Mouse (Mus musculus) stomach, embryonic 14.5 days (tissue): Measurements from ENCODE around the gene Myl4. TPM values are rescaled to one million over a fixed set of nuclear protein-coding genes. Genes with fewer than 3 reads are reported as not detected.

Experiments used
- ATAC-seq: fragments of 200-750 bp; cut with Nextera tagmentation; 2 replicates; pipeline ENCODE4 v1.8.0; 2017; ENCODE audit warnings: low read depth, moderate TSS enrichment; ENCODE audit not compliant: insufficient number of reproducible peaks, insufficient read depth, low FRiP score
- H3K27ac ChIP-seq: fragments of 300-500 bp; sonication (generic); 2 replicates; pipeline ENCODE4 v1.5.1; 2014; ENCODE audit warnings: mild to moderate bottlenecking, low read length, moderate library complexity, mixed read lengths
- H3K27me3 ChIP-seq: fragments of 300-500 bp; sonication (generic); 2 replicates; pipeline ENCODE4 v1.6.1; 2014; ENCODE audit warnings: low read length, control low read depth, mixed read lengths; ENCODE audit not compliant: control insufficient read depth, insufficient read depth
- H3K36me3 ChIP-seq: fragments of 300-500 bp; sonication (generic); 2 replicates; pipeline ENCODE4 v1.6.1; 2014; ENCODE audit warnings: mild to moderate bottlenecking, control low read depth, low read length, moderate library complexity, mixed read lengths; ENCODE audit not compliant: control insufficient read depth, insufficient read depth
- H3K4me1 ChIP-seq: fragments of 300-500 bp; sonication (generic); 2 replicates; pipeline ENCODE4 v1.6.1; 2014; ENCODE audit warnings: low read length, control low read depth, mixed read lengths; ENCODE audit not compliant: control insufficient read depth, insufficient read depth
- H3K4me2 ChIP-seq: fragments of 300-500 bp; sonication (generic); replicated peaks from 2 replicates; pipeline ENCODE4 v1.6.1; 2014; ENCODE audit warnings: low read depth, low read length, control low read depth
- H3K4me3 ChIP-seq: fragments of 300-500 bp; sonication (generic); 2 replicates; pipeline ENCODE4 v1.5.1; 2014; ENCODE audit warnings: low read depth, low read length, control low read depth
- H3K9ac ChIP-seq: fragments of 300-500 bp; sonication (generic); replicated peaks from 2 replicates; pipeline ENCODE4 v1.6.1; 2014; ENCODE audit warnings: low read depth, mild to moderate bottlenecking, control low read depth, low read length, moderate library complexity, mixed read lengths
- H3K9me3 ChIP-seq: fragments of 300-500 bp; sonication (generic); 2 replicates; pipeline ENCODE4 v1.6.1; 2016; ENCODE audit warnings: low read depth, low read length, control low read depth; ENCODE audit not compliant: control insufficient read depth
- WGBS: fragments of 180-500 bp; shearing (Covaris S2); extraction: QIAGEN DNeasy Blood & Tissue Kit; methylation state at CpG from one replicate; pipeline ENCODE4 v1.1.7; 2014; 5-methylcytosine and 5-hydroxymethylcytosine counted together
- polyA plus RNA-seq: library from polyadenylated mRNA; unstranded; fragments of >200 nt; fragmentation: Nextera tagmentation; extraction: Ambion mirVana; gene quantifications from 2 replicates; pipeline ENCODE4 v1.2.1, GENCODE M21; 2014

Myl4 gene
- polyA plus RNA-seq, 1 experiment from 2014 or later: 6.7 TPM

DNA sequence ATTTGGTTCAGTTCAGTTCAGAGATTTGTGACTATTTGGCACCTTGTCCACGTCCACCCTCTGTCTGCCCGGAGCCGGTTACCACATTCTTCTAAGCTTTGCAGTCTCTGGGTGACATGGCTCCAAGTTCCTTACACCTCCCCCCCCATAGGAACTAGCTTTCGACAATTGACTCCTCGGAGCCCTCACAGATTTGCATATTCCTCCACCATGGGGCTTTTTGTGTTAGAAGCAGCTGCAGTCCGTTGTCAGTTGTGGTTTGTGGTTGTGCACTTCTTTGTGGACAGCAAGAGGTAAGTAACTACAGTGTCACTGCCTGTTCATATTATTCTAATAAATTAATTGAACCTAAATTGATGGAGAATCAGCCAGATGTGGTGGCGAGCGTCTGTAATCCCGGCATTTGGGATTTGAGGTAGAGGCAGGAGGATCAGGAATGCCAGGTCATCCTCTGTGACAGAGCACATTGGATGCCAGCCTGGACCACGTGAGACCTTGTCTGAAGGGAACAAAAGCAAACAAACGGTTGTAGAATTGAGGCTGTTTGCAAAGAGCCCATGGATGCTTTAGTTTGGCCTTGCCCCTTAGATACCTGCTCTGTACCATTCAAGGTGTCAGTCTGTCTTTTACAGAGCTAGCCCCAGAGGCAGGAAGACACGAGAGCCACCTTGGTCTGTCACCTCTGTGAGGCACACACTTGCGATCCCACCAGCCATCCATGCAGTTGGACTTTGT, 32.3 kb downstream of the Myl4 start:
- H3K9ac ChIP-seq: no peak overlapping the region
- H3K27ac ChIP-seq: no peak overlapping the region
- no peaks in the 10 kb centered on the region for H3K36me3 ChIP-seq
- H3K27me3 ChIP-seq: no peaks in the 10 kb centered on the region
- 61% methylated on average over 13 of the region's 13 CpGs for WGBS
- no peak overlapping the region for H3K4me2 ChIP-seq
- H3K4me3 ChIP-seq: no peak overlapping the region
- no peaks in the 10 kb centered on the region for H3K4me1 ChIP-seq
- H3K9me3 ChIP-seq: no peaks in the 10 kb centered on the region
- ATAC-seq: no peak

DNA sequence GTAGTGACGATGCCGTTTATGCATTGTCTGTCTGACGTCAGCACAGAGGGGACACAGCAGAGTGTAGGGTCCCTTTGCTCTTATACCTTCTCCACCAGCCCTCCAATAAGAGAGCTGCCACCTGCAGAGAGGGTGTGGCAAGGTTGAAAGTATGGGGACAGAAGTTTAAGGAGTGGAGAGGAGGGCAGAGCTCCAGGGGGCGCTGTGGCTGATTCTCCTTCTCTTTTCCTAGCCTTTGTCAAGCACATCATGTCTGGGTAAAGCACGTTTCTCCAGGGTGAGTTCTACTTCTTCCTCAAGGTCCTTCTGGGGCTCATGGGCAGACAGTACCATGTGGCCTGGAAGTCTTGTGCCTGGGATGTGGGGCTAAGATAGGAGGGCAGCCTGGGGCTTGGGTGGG, 35.0 kb downstream of the Myl4 start:
- WGBS: 75% methylated on average over 5 of the region's 5 CpGs
- Histone ChIP-seq H3K4me1 (no peaks in the 10 kb centered on the region), H3K9me3 (no peaks in the 10 kb centered on the region; the same call in 1 of the 2 replicates), H3K4me3 (no peak overlapping the region), H3K36me3 (no peaks in the 10 kb centered on the region), H3K9ac (no peak overlapping the region), H3K4me2 (no peak overlapping the region), H3K27ac (no peak overlapping the region), H3K27me3 (no peaks in the 10 kb centered on the region)
- ATAC-seq: no peak

DNA sequence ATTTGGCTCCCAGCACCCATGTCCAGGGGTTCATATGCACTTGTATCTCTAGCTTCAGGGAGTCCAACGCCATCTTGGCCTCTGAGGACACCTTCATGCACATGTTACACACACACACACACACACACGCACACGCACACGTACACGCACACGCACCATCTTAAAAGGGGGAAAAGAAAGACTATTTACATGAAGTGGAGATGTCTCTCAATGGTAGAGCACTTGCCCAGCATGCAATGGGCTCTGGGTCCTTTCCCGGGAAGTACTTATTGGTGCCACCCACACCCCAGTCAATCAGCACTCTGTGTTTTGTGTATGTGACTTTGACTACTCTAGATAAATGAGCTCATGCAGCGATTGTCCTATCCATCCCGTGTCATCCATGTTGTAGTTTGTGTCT, 37.4 kb downstream of the Myl4 start:
- WGBS: 93% methylated on average over 9 of the region's 9 CpGs

DNA sequence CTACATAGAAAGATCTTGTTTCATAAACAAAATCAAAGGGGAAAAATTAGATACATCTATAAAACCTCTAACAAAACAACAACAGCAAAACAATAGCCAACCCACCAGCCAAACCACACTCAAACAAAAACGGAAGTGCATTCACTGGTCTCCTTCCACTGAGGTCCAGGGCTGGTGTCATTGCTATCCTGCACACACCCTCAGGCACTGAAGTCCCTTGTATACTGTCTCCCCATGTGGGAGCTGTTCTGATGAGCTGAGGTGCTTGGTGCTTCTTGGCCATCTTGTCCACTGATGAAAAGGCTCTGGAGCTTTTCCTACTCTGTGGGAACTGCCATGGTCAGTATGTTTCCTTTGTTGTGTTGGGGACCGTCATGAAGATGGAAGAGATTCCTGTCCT, 38.0 kb downstream of the Myl4 start:
- Histone ChIP-seq H3K36me3 (no peaks in the 10 kb centered on the region), H3K9ac (no peak overlapping the region), H3K4me3 (no peak overlapping the region), H3K4me2 (no peak overlapping the region), H3K4me1 (no peaks in the 10 kb centered on the region), H3K9me3 (no peaks in the 10 kb centered on the region; the same call in 1 of the 2 replicates), H3K27ac (no peak overlapping the region), H3K27me3 (no peaks in the 10 kb centered on the region)
- ATAC-seq: no peak
- 91% methylated on average over 2 of the region's 2 CpGs for WGBS

More for the DNA sequence above, 37.4 kb downstream of the Myl4 start:
- Histone ChIP-seq H3K27me3 (no peaks in the 10 kb centered on the region), H3K9me3 (no peaks in the 10 kb centered on the region; the same call in 1 of the 2 replicates), H3K4me2 (no peak overlapping the region), H3K36me3 (no peaks in the 10 kb centered on the region), H3K27ac (no peak overlapping the region), H3K9ac (no peak overlapping the region), H3K4me3 (no peak overlapping the region), H3K4me1 (no peaks in the 10 kb centered on the region)
- no peak for ATAC-seq

DNA sequence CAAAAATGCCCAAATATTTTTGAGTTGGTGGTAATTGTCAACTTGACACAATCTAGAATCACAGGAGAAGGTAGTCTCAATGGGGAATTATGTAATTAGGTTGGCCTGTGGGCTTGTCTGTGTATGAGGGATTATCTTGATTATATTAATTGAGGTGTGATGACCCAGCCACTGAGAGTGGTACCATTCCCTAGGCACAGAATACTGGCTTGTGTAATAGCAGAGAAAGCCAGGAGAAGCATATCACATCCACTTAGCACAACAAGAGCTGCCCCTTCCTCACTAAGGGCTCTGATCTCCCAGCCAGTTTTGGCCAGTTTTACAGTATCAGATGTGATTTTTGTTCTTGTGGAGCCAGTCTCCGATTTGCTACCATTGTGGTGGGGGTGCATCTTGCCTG, 39.1 kb downstream of the Myl4 start:
- H3K27ac ChIP-seq: no peak overlapping the region
- ATAC-seq: no peak
- no peaks in the 10 kb centered on the region for H3K36me3 ChIP-seq
- 81% methylated on average over 1 of the region's 1 CpGs for WGBS
- H3K4me3 ChIP-seq: no peak overlapping the region
- H3K27me3 ChIP-seq: no peaks in the 10 kb centered on the region
- no peak overlapping the region for H3K9ac ChIP-seq
- H3K4me1 ChIP-seq: no peaks in the 10 kb centered on the region
- H3K9me3 ChIP-seq: no peaks in the 10 kb centered on the region; the same call in 1 of the 2 replicates
- H3K4me2 ChIP-seq: no peak overlapping the region

DNA sequence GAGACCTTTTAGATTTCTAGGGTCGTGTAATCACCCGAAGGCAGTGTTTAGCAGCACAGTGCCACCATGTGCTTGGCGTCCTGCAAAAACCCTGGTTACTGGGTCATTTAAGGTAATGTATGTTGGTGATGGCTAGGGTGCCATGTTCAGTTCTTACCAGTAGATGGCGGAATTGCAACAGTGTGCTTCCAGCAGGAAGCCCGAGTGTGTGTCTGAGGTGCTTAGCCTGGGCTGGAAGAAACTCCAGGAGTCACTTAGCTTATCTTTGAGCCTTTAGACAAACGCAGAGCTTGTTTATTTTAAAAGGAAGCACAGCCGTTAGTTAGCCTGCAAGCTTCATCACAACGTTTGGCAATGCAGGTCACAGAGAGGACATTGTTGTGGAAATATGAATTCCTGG, 39.7 kb downstream of the Myl4 start:
- Histone ChIP-seq H3K4me3 (no peak overlapping the region), H3K27me3 (no peaks in the 10 kb centered on the region), H3K4me1 (no peaks in the 10 kb centered on the region), H3K36me3 (no peaks in the 10 kb centered on the region), H3K9me3 (no peaks in the 10 kb centered on the region; the same call in 1 of the 2 replicates), H3K9ac (no peak overlapping the region), H3K4me2 (no peak overlapping the region), H3K27ac (no peak overlapping the region)
- ATAC-seq: peak; percentile 63; the same call in 1 of the 2 replicates
- 2% methylated on average over 8 of the region's 8 CpGs for WGBS

DNA sequence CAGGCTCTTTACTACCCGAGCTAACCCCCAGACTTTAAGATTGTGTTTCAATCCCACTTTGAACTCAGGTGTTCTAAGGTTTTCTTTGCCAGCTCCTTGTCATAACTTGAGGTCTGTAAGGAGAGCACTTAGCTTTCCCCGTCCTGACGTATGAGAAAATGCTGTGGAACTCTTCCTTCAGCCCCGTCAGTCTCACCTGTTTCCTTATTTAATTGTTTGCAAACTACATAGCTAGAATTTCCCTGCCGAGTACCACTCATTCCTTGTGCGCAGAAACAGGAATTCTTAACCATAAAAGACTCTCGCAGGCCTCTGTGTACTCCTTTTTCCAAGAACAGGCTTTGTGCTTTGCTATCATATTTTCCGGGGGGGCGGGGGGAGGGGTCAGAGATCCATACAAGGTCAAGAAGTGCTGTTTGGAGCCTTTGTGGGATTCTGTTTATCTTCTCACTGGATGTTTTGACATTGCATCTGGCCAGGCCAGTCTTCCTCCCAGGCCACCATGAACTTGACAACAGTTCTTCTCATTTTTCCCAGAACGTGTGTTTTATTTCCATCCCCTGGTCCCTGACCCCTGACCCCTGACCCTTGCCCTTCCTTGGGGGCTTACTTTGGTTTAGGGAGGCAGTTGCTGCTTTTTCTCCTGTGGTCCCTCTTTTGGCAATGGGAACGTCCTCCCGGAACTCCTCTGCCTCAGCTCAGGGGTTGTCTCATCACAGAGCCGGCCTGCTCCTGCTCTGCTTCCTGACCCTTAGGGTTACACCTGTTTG, 41.8 kb downstream of the Myl4 start:
- H3K4me2 ChIP-seq: no peak overlapping the region
- no peaks in the 10 kb centered on the region for H3K36me3 ChIP-seq
- no peak overlapping the region for H3K4me3 ChIP-seq
- H3K27ac ChIP-seq: no peak overlapping the region
- H3K4me1 ChIP-seq: no peaks in the 10 kb centered on the region
- H3K9ac ChIP-seq: no peak overlapping the region
- H3K9me3 ChIP-seq: no peaks in the 10 kb centered on the region; the same call in 1 of the 2 replicates
- H3K27me3 ChIP-seq: no peaks in the 10 kb centered on the region
- no peak for ATAC-seq
- 46% methylated on average over 13 of the region's 13 CpGs for WGBS

DNA sequence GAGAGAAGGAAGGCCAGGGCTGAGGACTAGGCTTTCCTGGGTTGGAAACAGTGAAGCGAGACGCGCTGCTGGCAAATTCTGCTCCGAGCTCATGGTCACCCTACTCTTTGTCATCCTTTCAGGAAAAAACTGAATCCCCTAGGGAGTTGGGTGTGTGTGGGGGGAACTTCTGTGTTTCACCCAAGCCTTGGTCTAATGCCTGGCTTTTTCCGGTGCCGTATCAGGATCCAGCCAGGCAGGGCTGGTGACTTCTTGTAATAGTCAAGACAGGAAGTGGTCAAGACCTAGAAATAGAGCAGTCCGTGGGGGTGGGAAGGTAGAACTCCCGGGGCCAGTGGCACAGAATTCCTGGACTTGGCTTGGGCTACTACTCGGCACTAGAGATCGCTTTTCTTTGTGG, 45.9 kb downstream of the Myl4 start:
- Histone ChIP-seq H3K9ac (no peak overlapping the region), H3K4me1 (no peaks in the 10 kb centered on the region), H3K27me3 (no peaks in the 10 kb centered on the region), H3K4me2 (no peak overlapping the region), H3K9me3 (no peaks in the 10 kb centered on the region), H3K36me3 (no peaks in the 10 kb centered on the region), H3K4me3 (no peak overlapping the region), H3K27ac (no peak overlapping the region)
- no peak for ATAC-seq
- WGBS: 79% methylated on average over 10 of the region's 10 CpGs
